Mouse (Mus musculus) cortical plate, adult 2 months (tissue): ENCODE data around the gene Dnajc17. TPM values are rescaled to one million over a fixed set of nuclear protein-coding genes. Genes with fewer than 3 reads are reported as not detected.

Experiments used
- H3K27ac ChIP-seq: fragments of 200-500 bp; 2 replicates; pipeline ENCODE4 v1.5.1; 2012; ENCODE audit warnings: low read length, control low read depth, inconsistent platforms; ENCODE audit not compliant: insufficient read depth
- H3K4me1 ChIP-seq: fragments of 200-500 bp; 2 replicates; pipeline ENCODE4 v1.6.1; 2011; ENCODE audit warnings: low read length; ENCODE audit not compliant: control insufficient read depth, insufficient read depth
- H3K4me3 ChIP-seq: fragments of 200-500 bp; 2 replicates; pipeline ENCODE4 v1.5.1; 2011; ENCODE audit warnings: mild to moderate bottlenecking, low read length, control low read depth; ENCODE audit not compliant: insufficient read depth
- CTCF ChIP-seq: fragments of 200-500 bp; IDR thresholded peaks from 2 replicates; pipeline ENCODE4 v1.5.1; 2011; ENCODE audit warnings: mild to moderate bottlenecking, control low read depth, low read length; ENCODE audit not compliant: insufficient read depth; ENCODE audit errors: extremely low read depth
- POLR2A ChIP-seq: fragments of 200-500 bp; IDR thresholded peaks from 2 replicates; pipeline ENCODE4 v1.6.1; 2011; ENCODE audit warnings: mild to moderate bottlenecking, low read length, control low read depth; ENCODE audit not compliant: insufficient read depth; ENCODE audit errors: extremely low read depth
- polyA plus RNA-seq: library from polyadenylated mRNA; depleted of rRNA; stranded (reverse); fragments of >200 nt; gene quantifications from 2 replicates; pipeline ENCODE4 v1.2.3, GENCODE M21; 2012; rRNA removed

Dnajc17 gene
- polyA plus RNA-seq, 1 experiment = 25.9 TPM

DNA sequence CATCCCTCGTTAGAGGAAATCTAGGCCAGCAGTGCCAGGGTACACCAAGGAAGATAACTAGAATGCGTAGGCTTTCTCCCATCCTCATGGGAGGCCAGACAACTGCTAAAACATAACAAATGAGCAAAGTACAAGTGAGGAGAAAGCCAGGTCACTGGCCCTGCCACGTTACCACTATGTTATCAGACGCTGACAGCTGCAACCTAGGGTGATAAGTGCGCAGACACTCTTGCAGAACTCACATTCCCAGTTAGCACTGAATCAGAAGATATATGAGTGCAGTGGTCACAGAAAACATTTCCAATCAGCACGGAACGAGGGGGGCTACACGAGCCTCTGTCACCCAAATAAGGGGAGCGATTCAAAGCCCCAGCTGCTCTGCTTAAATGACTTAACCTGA, 53.2 kb downstream of the Dnajc17 start:
- Histone ChIP-seq H3K4me1 (peaks cover 1% of the 10 kb centered on the region; the same call in 1 of the 2 replicates), H3K4me3 (peak overlapping the region; percentile 60; the same call in 1 of the 2 replicates), H3K27ac (no peak overlapping the region)
- TF ChIP-seq POLR2A = no peak
- no peak for TF ChIP-seq CTCF

- H3K4me1 ChIP-seq = peaks cover 1% of the 10 kb centered on the region; the same call in 1 of the 2 replicates
- no peak overlapping the region for H3K4me3 ChIP-seq
- no peak for TF ChIP-seq CTCF
- TF ChIP-seq POLR2A = no peak
- H3K27ac ChIP-seq = no peak overlapping the region
Observed at GRCm38 (mm10) chr2:119154683-119155082, 53.9 kb downstream of the Dnajc17 start.

GRCm38 (mm10) chr2:119152255-119152654, 56.3 kb downstream of the Dnajc17 start:
- Histone ChIP-seq H3K4me3 (no peak overlapping the region), H3K4me1 (peaks cover 4% of the 10 kb centered on the region), H3K27ac (no peak overlapping the region)
- TF ChIP-seq CTCF = no peak
- no peak for TF ChIP-seq POLR2A

- Histone ChIP-seq H3K4me1 (peaks cover 4% of the 10 kb centered on the region), H3K27ac (no peak overlapping the region), H3K4me3 (no peak overlapping the region)
- TF ChIP-seq CTCF = no peak
- TF ChIP-seq POLR2A = no peak
Observed at GRCm38 (mm10) chr2:119147775-119148174, 60.8 kb downstream of the Dnajc17 start.

DNA sequence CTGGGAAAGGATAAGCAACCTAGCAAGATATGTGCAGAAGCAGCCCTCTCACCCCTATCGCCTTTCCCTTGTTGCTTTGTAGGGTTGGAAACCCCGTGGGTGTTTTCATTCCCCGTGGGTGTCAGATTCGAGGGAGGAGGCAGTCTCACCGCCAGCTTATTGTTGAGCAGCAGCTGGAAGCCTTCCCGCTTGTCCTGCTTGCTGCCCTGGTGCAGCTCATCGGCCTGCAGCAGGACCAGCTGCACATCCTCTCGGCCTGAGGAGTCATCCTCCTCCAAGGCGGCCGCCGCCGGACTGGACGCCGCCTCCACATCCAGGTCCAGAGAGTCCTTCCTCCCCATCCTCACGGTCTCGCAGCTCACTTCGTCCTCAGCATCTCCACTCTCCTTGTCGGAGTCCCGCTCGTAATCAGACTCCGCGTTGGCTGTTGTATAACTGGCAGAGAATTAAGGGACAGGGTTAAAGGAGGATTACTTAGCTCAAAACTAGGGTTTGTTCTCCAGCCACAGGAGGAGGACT, 61.4 kb downstream of the Dnajc17 start:
- H3K4me3 ChIP-seq = no peak overlapping the region
- TF ChIP-seq POLR2A (no peak), CTCF (no peak)
- H3K27ac ChIP-seq = 0 out of 2 replicates have a peak overlapping the region, but pooled peaks have one; percentile 79
- peaks cover 4% of the 10 kb centered on the region for H3K4me1 ChIP-seq

GRCm38 (mm10) chr2:119146435-119146834, 62.2 kb downstream of the Dnajc17 start:
- Histone ChIP-seq H3K4me3 (no peak overlapping the region), H3K27ac (no peak overlapping the region), H3K4me1 (peaks cover 4% of the 10 kb centered on the region)
- TF ChIP-seq POLR2A = no peak

DNA sequence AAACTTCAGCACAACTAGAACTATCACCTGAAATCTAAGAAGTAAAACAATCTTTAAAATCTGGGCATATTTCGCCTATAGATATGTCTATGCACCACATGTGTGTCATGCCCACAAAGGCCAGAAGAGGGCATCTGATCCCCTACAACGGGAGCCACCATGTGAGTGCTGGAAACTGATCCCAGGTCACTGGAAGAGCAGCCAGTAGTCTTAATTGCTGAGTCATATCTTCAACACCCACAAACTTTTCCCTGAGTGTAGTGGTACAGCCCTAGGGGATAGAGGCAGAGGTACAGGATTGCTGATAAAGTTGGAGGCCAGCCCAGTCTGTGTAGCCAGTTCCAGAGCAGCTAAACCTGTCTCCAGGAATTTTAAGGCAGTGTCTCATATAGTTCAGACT, 63.4 kb downstream of the Dnajc17 start:
- peaks cover 4% of the 10 kb centered on the region for H3K4me1 ChIP-seq
- TF ChIP-seq CTCF = no peak
- TF ChIP-seq POLR2A = no peak
- H3K4me3 ChIP-seq = no peak overlapping the region
- H3K27ac ChIP-seq = no peak overlapping the region

- TF ChIP-seq CTCF (no peak), POLR2A (no peak)
- Histone ChIP-seq H3K27ac (no peak overlapping the region), H3K4me3 (no peak overlapping the region), H3K4me1 (no peaks in the 10 kb centered on the region)
Observed at GRCm38 (mm10) chr2:119136346-119136898, 72.2 kb downstream of the Dnajc17 start.

Other genes with a start within 250 kb of the Dnajc17 start
- gene Ccdc32, start 179.4 kb downstream of the Dnajc17 start, polyA plus RNA-seq = 44.3 and 45.1 TPM in 2 replicates
- gene Rpusd2, start 174.0 kb downstream of the Dnajc17 start, polyA plus RNA-seq = 4.8 and 4.9 TPM in 2 replicates
- 0.04 and 0.08 TPM in 2 replicates for gene Knl1, start 161.7 kb downstream of the Dnajc17 start, polyA plus RNA-seq
- gene Rad51, start 96.0 kb downstream of the Dnajc17 start, polyA plus RNA-seq = 1.4 and 1.6 TPM in 2 replicates
- 58.4 and 62.0 TPM in 2 replicates for gene Rmdn3, start 51.8 kb downstream of the Dnajc17 start, polyA plus RNA-seq
- 0.96 and 1.3 TPM in 2 replicates for gene Gchfr, start 41.0 kb downstream of the Dnajc17 start, polyA plus RNA-seq
- not detected in 2 replicates for gene Gm14137, start 34.3 kb downstream of the Dnajc17 start, polyA plus RNA-seq
- gene Zfyve19, start 178 bp downstream of the Dnajc17 start, polyA plus RNA-seq = 52.9 and 68.2 TPM in 2 replicates
- gene Ppp1r14d, start 21.1 kb upstream of the Dnajc17 start, polyA plus RNA-seq = not detected in 2 replicates
- gene Spint1, start 28.6 kb upstream of the Dnajc17 start, polyA plus RNA-seq = 1.8 and 2.6 TPM in 2 replicates
- 8.3 and 8.6 TPM in 2 replicates for gene Rhov, start 62.5 kb upstream of the Dnajc17 start, polyA plus RNA-seq
- gene Vps18, start 79.9 kb upstream of the Dnajc17 start, polyA plus RNA-seq = 32.2 and 33.0 TPM in 2 replicates
- gene Dll4, start 117.0 kb upstream of the Dnajc17 start, polyA plus RNA-seq = 2.9 and 3.3 TPM in 2 replicates
- gene Chac1, start 142.4 kb upstream of the Dnajc17 start, polyA plus RNA-seq = 7.9 and 8.3 TPM in 2 replicates